Mouse (Mus musculus): ENCODE measurements around the gene Fthl17a.

Fthl17a gene

DNA sequence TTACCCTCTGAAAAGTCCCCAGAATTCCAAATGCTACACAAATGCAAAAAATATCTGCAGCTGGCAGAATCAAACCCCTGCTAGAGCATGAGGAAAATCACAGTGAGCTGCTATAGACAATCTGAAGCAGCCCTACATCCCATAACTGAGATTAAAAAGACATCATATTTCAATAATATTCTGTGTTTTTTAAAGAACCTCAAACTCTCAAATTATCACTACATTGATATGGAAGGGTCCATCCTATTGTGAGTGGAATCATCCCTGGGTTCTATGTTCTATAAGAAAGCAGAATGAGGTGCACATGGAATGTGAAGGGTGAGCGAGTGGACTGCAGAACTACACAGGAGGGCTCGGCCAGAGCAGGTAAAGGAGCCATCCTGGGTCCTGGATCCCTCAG lies at the start of gene Fthl17a:
Gene Fthl17a (plus strand): TSS at position 301 of the 400 bp plus-strand sequence.
- no peak for DNase-seq

DNA sequence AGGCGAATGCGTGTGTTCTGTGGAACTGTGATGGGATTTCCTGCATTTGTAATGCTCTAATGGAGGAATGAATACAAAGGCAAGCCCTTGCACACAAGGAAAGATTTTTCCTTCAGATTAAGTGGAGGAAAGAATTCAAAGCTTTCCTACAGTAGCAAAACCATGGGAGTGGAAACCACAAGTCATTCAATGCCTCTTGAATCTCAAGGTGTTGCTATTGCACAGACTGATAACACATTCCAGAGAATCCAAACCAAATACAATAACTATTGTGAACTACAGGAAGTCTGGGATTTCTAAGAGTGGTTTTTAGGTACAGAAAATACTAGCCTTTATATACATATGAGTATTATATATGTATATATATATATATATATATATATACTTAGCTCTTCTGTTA lies 42.5 kb upstream of the Fthl17a start:
- no peak for DNase-seq

DNA sequence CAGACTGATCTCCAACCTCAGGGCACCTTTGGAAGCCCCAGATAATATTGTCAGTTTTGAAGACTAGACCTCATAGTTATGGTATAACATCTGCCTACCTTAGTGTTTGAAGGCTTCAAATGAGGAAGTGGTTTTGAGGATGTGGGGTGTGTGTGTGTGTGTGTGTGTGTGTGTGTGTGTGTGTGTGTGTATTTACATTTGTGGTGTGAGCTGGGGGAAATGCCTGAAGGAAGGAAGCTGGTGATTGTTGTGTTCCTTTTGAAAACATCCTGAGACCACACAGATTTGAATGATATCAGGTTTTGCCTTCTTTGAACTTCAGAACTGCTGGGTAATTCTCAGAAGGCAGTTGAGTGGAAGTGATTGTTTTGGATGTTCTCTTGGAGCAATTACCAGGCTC lies 22.6 kb upstream of the Fthl17a start:
- DNase-seq: no peak

DNA sequence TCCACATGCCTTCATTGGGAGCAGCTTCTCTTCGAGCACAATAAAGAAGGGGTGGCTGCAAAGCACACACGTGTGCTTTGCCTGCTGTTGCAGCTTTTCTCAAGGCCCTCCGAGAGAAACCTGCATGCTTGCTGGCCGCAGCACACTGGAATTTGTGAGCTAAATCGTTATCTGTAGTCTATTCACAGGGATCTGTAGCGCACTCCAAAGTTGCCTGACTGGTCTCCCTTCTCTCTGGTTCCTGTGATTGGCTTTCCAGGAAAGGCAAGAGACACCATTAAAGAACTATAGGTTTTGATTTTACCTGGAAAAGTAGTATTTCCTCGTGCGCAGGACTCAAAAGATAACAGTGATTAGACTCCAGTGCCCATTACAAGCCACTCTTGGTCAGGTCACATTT lies 22.3 kb downstream of the Fthl17a start:
- DNase-seq: no peak

DNA sequence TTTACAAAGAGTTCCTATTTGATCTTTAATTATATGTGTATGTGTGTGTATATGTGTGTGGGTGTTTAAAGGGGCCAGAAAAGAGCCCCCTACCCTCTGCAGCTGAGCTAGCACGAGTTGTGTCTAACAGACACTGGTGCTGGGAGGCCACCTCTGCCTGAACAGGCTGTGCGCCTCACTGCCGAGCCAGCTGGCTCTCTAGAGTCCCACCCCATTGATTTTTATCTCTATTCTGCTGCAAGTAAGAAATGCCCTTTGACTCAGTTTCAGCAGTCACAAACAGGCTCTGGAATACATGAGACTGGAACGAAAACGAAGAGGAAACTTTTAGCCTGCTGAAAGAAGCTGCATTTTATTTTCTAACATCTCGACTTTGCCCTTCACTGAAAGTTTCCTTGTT lies 22.8 kb downstream of the Fthl17a start:
- DNase-seq: no peak

DNA sequence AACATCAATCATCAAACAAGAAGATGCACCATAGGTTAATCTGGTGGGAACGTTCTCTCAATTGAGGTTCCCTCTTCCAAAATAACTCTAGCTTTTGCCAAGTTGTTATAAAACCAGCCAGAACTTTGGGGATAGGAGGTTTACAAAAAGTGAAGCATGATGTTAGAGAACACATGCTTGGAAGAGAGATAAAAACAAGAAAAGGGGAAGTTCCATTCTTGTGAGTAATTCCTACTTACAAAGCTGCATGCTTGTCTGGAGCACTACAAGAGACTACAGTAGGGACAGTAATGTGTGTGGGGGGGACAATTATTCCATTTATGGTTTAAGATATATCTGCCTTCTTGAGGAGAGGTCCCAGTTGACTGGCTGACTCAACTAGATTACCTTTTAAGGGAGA lies 40.4 kb downstream of the Fthl17a start:
- DNase-seq: no peak

DNA sequence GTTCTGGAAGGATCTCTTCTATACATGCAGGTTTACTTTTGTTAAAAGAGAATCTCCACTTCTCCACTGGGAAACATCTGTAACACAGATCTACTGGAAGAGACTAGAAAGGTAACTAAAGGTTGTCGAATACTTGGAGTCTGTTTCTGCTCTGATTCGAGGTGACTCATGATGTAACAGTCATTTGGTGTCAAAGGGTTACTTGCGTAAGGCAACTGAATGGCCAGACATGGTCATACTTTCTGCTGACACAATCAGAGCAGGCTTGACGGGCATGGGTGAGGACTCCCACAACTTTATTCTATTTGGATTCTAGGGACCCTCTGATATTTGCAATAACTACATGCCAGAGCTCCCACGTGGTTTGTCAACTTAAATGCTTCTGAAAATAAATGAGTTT lies 43.3 kb downstream of the Fthl17a start:
- no peak for DNase-seq

DNA sequence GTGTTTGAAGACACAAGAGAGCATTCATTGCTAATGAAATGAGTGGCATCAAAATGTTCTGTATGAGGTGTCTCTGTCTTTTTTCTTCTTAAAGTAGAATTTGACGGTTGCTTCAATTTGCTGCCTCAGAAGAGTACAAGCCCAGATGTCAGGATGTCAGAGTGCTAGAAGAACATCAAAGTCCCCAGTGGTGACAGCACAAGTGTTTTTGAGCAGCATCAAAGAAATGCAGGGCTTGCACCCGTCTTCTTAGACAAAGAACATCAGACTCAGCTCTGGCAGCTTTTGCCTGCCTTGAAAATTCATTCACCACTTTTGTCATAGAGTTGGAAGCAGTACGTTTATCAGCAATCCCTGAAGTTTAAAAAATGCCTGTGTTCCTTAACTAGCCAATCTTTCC lies 44.5 kb downstream of the Fthl17a start:
- DNase-seq: no peak

DNA sequence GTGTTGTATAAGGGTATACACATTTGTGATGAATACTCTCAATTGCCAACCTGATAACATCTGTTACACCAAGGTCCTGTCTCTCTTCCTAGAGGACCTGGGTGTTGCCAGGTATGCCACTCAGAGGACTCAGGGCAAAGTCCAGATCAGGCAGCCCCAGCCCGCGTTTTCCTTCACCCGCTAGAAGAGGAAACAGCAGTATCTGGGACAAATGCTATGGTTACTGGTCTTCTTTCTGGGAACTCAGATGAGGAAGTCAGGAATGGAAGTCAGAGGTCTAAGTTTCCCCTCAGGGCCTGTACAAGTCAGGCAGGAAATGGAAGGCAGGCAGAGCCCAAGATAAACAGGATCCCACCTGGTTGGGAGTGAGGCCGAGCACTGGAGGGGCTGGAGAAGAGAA lies 55.2 kb downstream of the Fthl17a start:
- no peak for DNase-seq

DNA sequence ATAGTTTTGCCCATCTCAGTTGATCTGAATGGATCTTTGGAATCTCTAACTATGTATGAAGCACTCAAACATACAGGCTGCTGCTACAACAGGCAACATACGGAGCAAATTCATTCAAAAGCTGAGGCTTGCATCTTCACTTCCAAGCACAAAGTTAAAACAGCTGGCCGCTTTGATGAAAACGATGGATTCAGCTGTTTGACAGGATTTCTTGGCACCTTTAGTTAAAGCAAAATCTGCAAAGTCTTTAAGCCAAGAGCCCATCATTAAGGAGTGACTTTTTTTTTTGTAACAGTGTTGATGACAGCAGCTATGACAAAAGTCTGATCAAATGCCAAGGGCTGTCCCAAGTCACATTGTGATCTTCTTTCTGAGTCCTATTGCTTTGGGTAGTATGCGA lies 69.1 kb downstream of the Fthl17a start:
- no peak for DNase-seq

DNA sequence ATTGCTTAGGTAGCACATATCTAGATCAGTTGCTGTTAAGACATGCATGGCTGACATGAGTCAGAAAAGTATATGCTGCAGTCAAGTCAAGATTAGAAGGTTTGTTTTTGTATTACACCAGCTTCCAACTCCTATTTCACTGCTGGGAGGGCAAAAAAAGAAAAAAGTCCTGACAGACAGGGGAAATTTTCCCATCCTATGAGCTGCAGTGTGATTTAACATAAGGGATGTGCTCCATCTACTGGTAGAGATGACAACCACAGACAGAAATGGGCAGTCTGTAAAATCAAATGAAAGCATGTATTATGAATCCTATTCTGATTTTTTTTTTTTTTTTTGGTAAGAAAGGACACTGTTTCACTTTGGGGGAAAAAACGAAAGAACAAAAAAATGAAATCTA lies 69.7 kb downstream of the Fthl17a start:
- DNase-seq: no peak

Data from layer of hippocampus, adult 9-11 months (tissue).